8 mouse cellular contexts compared by ENCODE assay signal in the genomic region with DNA sequence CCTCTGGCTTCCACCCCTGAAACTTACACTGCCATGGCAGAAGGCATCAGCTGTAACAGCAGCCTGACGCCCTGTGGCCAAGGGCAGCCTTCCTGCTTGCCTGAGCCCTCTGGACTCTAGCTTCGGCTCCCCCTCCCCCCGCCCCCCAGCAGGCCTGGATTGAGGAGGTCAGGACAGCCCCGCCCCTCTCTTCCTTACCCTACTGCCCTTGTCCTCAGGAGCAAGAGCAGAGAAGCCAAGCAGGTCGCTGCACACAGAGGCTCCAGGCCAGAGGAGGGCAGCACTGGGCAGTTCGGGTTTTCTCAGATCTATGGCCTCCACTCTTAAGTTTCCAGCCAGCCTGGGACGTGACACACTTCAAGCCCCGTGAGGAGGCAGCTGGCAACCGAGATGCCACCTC.
DNase-seq lines count a peak whose midpoint lies in the region; ATAC-seq and TF ChIP-seq lines count a peak whose summit lies in the region.
"Had no signal": no experiment of that assay in that cellular context is flagged by ENCODE, and none has a peak within 500 bp of the region (broad histone marks: within the 10 kb centered on the region; RNA-seq: fewer than 3 reads in every experiment).

No protein-coding gene starts in this region.

- no peaks in the 10 kb centered on the region for H3K9me3 ChIP-seq in intestine, postnatal 0 days (ENCODE audit: control insufficient read depth)
- no peaks in the 10 kb centered on the region for H3K9me3 ChIP-seq in intestine, embryonic 15.5 days

- no peaks in the 10 kb centered on the region for H3K4me1 ChIP-seq in intestine, postnatal 0 days (replicated peaks; ENCODE audit: control insufficient read depth, insufficient read depth, low read length)
- H3K4me1 ChIP-seq in intestine, embryonic 15.5 days (replicated peaks), result 0 out of 2 replicates have a peak, but pooled peaks cover 2% of the 10 kb centered on the region

- H3K27ac ChIP-seq in intestine, postnatal 0 days (ENCODE audit: low read depth, low read length), result no peak overlapping the region
- H3K27ac ChIP-seq in intestine, embryonic 15.5 days, result no peak overlapping the region

- DNase-seq in embryo, embryonic 10 days (ENCODE audit: low spot score), result peak; percentile 74
- DNase-seq in gastrocnemius, adult 8-10 months (ENCODE audit: low spot score in 2 of 2), result peak; percentile 29 to 32
- peak; percentile 71 to 80 for DNase-seq in kidney, postnatal 4 days
- no peak for DNase-seq in urinary bladder, postnatal 36 days (ENCODE audit: low spot score in 2 of 2)
- no peak for DNase-seq in right cerebral cortex, postnatal 14 days

- TF ChIP-seq CTCF in intestine, postnatal 0 days (IDR thresholded peaks at IDR 0.05; ENCODE audit: low read depth), result peak; percentile 54

- no peak overlapping the region for H3K9ac ChIP-seq in intestine, postnatal 0 days (ENCODE audit: low read depth, low read length)
- no peak overlapping the region for H3K9ac ChIP-seq in intestine, embryonic 15.5 days

- no peak overlapping the region for H3K4me2 ChIP-seq in intestine, postnatal 0 days (replicated peaks; ENCODE audit: low read depth)
- no peak overlapping the region for H3K4me2 ChIP-seq in intestine, embryonic 15.5 days (replicated peaks)

- no peaks in the 10 kb centered on the region for H3K36me3 ChIP-seq in intestine, postnatal 0 days (ENCODE audit: control insufficient read depth, insufficient read depth)
- H3K36me3 ChIP-seq in intestine, embryonic 15.5 days, result no peaks in the 10 kb centered on the region

- no peak for ATAC-seq in intestine, postnatal 0 days
- no peak for ATAC-seq in intestine, embryonic 15.5 days

- 31% methylated on average over 9 of the region's 9 CpGs for WGBS in intestine, postnatal 0 days
- 25% methylated on average over 9 of the region's 9 CpGs for WGBS in intestine, embryonic 15.5 days

- no peak overlapping the region for H3K4me3 ChIP-seq in intestine, postnatal 0 days (ENCODE audit: low read depth, low read length)
- no peak overlapping the region for H3K4me3 ChIP-seq in intestine, embryonic 15.5 days (replicated peaks)
- H3K4me3 ChIP-seq: erythroblast, embryonic 14.5 days had no signal

- H3K27me3 ChIP-seq in intestine, postnatal 0 days (replicated peaks; ENCODE audit: control insufficient read depth, insufficient read depth, low read length), result no peaks in the 10 kb centered on the region
- H3K27me3 ChIP-seq in intestine, embryonic 15.5 days (replicated peaks), result no peaks in the 10 kb centered on the region

Comparison
In these comparisons a context has a peak if more than half of its experiments do, and no peak if none do; other contexts are left out.
1. DNase-seq: peak in embryo, embryonic 10 days (single experiment), gastrocnemius, adult 8-10 months (2 of 2) and kidney, postnatal 4 days (2 of 2); none in urinary bladder, postnatal 36 days (0 of 2) and right cerebral cortex, postnatal 14 days (single experiment).